Mouse (Mus musculus): ENCODE data around the gene Clec3a. TPM values are rescaled to one million over a fixed set of nuclear protein-coding genes. Genes with fewer than 3 reads are reported as not detected.

Clec3a gene
- polyA plus RNA-seq, 1 experiment from 2014 or later, result not detected

- Histone ChIP-seq H3K27ac (no peak overlapping the region), H3K36me3 (no peaks in the 10 kb centered on the region), H3K27me3 (replicated peaks) (no peaks in the 10 kb centered on the region), H3K9me3 (no peaks in the 10 kb centered on the region), H3K4me3 (replicated peaks) (no peak overlapping the region), H3K9ac (no peak overlapping the region), H3K4me1 (replicated peaks) (no peaks in the 10 kb centered on the region), H3K4me2 (replicated peaks) (no peak overlapping the region)
- no peak for ATAC-seq
- WGBS, result 69% methylated on average over 4 of the region's 4 CpGs
These were observed 3.7 kb downstream of the Clec3a start for GRCm38 (mm10) chr8:114421544-114421943.

DNA sequence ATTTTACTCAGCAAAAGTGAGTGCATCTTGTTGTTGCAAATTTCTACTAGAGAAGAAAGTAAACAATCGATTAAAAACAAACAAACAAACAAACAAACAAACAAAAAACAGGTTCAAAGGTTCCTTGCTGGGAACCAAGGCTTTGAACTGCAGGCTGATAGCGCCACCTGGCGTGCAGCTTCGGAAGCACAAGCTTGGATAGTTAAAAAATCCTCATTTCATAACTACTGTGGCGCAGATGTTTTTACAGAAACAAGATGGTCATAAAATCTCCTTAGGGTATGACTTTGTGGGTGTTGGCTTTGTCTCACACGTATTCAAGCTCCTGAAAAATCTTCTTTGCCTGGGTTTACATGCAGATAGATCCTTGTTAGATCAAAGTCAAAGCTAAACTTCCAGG is 20.4 kb downstream of the Clec3a start:
- 9% methylated on average over 6 of the region's 6 CpGs for WGBS
- Histone ChIP-seq H3K4me1 (replicated peaks) (peaks cover 7% of the 10 kb centered on the region), H3K27ac (no peak overlapping the region), H3K9me3 (no peaks in the 10 kb centered on the region), H3K9ac (no peak overlapping the region), H3K4me3 (replicated peaks) (no peak overlapping the region), H3K36me3 (no peaks in the 10 kb centered on the region), H3K4me2 (replicated peaks) (no peak overlapping the region), H3K27me3 (replicated peaks) (no peaks in the 10 kb centered on the region)
- no peak for ATAC-seq

DNA sequence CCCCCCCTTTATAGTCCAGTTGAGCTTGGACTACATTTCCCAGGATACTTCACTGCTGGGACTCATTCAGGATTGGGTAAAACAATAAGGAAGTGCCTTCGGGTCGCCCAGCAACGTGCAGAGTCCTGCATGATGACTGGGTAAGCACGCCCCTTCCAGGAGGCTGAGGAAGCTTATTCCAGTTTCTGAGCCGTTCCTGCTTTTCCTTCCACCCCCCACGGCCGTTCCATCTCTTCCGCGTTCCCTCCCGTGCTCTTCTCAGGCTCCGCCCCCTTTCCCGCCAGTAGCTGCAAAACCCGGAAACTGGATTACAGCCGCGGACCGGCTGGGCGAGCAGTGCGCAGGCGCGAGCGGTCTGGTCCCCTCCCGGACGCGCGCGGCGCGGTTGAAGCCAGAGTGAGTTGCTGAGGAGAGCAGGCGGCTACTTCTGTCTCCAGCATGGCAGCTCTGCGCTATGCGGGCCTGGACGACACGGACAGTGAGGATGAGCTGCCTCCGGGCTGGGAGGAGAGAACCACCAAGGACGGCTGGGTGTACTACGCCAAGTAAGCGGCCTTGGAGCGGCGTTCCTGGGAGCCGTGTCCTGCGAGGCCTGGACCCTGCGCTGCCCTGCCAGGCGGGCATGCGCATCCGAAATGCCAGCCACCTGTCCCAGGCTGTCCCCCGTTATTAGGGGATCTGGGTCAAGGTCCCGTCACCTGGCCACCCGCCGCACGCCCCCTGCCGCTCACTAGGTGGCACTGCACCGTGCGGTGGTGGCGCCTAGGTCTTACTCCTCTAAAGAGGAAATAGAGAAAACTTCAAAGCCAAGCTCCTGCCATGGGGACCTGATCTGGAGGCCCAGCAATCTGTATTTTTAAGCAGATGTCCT is 21.7 kb downstream of the Clec3a start, which contains the start of gene Wwox:
TSS of gene Wwox (plus strand) at position 322 of the 871 bp plus-strand sequence.
- H3K4me1 ChIP-seq (replicated peaks), result peaks cover 7% of the 10 kb centered on the region
- H3K36me3 ChIP-seq, result no peaks in the 10 kb centered on the region
- peak; percentile 97 for ATAC-seq
- WGBS, result under 1% methylated on average over 54 of the region's 54 CpGs
- peak within 1 kb of the TSS; percentile 75 for H3K9ac ChIP-seq
- H3K4me3 ChIP-seq (replicated peaks), result peak within 1 kb of the TSS; percentile 81
- H3K9me3 ChIP-seq, result no peaks in the 10 kb centered on the region
- H3K27me3 ChIP-seq (replicated peaks), result no peaks in the 10 kb centered on the region
- H3K4me2 ChIP-seq (replicated peaks), result peak within 1 kb of the TSS; percentile 90
- H3K27ac ChIP-seq, result peak within 1 kb of the TSS; percentile 88

- Histone ChIP-seq H3K27ac (0 out of 2 replicates have a peak overlapping the region, but pooled peaks have one; percentile 88), H3K27me3 (replicated peaks) (no peaks in the 10 kb centered on the region), H3K4me1 (replicated peaks) (peaks cover 7% of the 10 kb centered on the region), H3K9me3 (no peaks in the 10 kb centered on the region), H3K4me2 (replicated peaks) (peak overlapping the region; percentile 90), H3K36me3 (no peaks in the 10 kb centered on the region), H3K9ac (peak overlapping the region; percentile 75), H3K4me3 (replicated peaks) (peak overlapping the region; percentile 81)
- no peak for ATAC-seq
- 23% methylated on average over 5 of the region's 5 CpGs for WGBS
These were observed 22.3 kb downstream of the Clec3a start for GRCm38 (mm10) chr8:114440205-114440589.

DNA sequence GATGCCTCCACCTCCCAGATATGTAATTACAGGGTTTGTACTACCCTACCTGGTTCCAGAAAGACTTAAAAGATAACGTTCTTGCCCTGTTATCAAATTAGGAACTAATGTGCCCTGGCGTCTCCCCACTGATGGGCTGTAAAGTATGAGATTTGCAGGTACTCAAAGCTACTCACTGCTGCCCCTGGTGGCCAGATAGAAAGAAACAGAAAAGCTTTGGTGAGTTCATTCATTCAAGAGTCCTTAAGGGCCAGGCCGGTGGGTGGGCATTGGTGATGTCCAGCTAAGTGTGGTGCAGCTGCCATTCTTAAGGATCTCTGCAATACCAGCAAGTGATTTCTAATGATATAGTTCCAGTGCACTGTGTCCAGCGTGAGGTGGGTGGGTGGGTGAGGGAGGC is 23.7 kb downstream of the Clec3a start:
- 80% methylated on average over 4 of the region's 4 CpGs for WGBS
- H3K9me3 ChIP-seq, result no peaks in the 10 kb centered on the region
- H3K4me3 ChIP-seq (replicated peaks), result no peak overlapping the region

DNA sequence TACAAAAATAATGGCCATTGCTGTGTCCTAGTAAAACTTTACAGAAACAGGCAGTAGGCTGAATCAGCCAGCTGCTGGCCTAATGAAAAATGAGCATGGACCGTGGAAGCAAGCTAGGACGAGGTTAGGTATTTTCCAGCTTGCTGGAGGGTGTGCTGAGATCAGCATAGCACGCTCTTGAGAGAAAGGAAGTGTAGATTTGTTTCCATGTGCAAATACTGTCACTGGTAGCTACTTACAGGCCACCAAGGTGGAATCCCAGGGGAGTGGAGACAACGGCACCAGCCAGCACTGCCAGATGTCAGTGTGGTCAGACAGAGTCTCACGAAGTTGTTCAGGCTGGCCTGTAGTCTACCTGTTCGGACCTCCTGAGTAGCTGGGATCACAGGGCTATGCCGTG is 29.0 kb downstream of the Clec3a start:
- H3K4me3 ChIP-seq (replicated peaks), result no peak overlapping the region
- H3K9me3 ChIP-seq, result no peaks in the 10 kb centered on the region
- H3K36me3 ChIP-seq, result no peaks in the 10 kb centered on the region
- no peak overlapping the region for H3K9ac ChIP-seq
- H3K27ac ChIP-seq, result no peak overlapping the region
- ATAC-seq, result no peak
- H3K4me1 ChIP-seq (replicated peaks), result no peaks in the 10 kb centered on the region
- 69% methylated on average over 7 of the region's 7 CpGs for WGBS
- H3K27me3 ChIP-seq (replicated peaks), result no peaks in the 10 kb centered on the region
- H3K4me2 ChIP-seq (replicated peaks), result no peak overlapping the region

More for the DNA sequence above, 23.7 kb downstream of the Clec3a start:
- no peak for ATAC-seq
- no peak overlapping the region for H3K4me2 ChIP-seq (replicated peaks)
- H3K27me3 ChIP-seq (replicated peaks), result no peaks in the 10 kb centered on the region
- H3K36me3 ChIP-seq, result no peaks in the 10 kb centered on the region
- H3K4me1 ChIP-seq (replicated peaks), result peaks cover 7% of the 10 kb centered on the region
- no peak overlapping the region for H3K9ac ChIP-seq
- no peak overlapping the region for H3K27ac ChIP-seq

GRCm38 (mm10) chr8:114452278-114452677 is 34.4 kb downstream of the Clec3a start:
- no peaks in the 10 kb centered on the region for H3K9me3 ChIP-seq
- no peak; the same call in 1 of the 2 replicates for ATAC-seq
- H3K9ac ChIP-seq, result no peak overlapping the region
- H3K27ac ChIP-seq, result no peak overlapping the region
- H3K4me3 ChIP-seq (replicated peaks), result no peak overlapping the region
- no peaks in the 10 kb centered on the region for H3K36me3 ChIP-seq
- H3K4me2 ChIP-seq (replicated peaks), result no peak overlapping the region
- no peaks in the 10 kb centered on the region for H3K4me1 ChIP-seq (replicated peaks)
- H3K27me3 ChIP-seq (replicated peaks), result no peaks in the 10 kb centered on the region
- 85% methylated on average over 8 of the region's 8 CpGs for WGBS

DNA sequence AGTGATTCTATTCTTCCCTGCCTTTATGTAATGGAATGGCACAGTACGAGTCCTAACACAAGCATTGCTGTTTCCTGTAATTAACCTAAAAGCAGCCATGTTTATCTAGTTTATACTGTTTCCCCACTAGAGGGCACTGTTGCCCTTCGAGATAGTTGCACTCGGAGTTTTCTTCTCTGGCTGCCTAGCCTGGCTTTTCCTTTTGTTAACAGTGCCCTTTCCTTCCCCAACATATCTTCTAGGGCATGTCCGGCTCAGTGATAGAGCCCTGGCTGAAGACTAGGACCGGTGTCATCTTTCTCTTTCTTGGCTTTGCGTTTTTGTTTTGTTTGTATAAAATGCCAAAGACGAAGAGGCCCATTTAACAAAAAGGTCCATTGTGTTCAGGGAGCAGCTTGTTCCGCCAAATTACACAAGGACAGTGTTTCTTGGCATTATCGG is 34.9 kb downstream of the Clec3a start:
- 14% methylated on average over 9 of the region's 9 CpGs for WGBS
- Histone ChIP-seq H3K9ac (no peak overlapping the region), H3K27ac (no peak overlapping the region), H3K4me1 (replicated peaks) (no peaks in the 10 kb centered on the region), H3K9me3 (no peaks in the 10 kb centered on the region), H3K27me3 (replicated peaks) (no peaks in the 10 kb centered on the region), H3K36me3 (no peaks in the 10 kb centered on the region), H3K4me2 (replicated peaks) (no peak overlapping the region), H3K4me3 (replicated peaks) (no peak overlapping the region)
- peak; percentile 64 for ATAC-seq

GRCm38 (mm10) chr8:114455302-114455701 is 37.4 kb downstream of the Clec3a start:
- Histone ChIP-seq H3K9me3 (no peaks in the 10 kb centered on the region), H3K27me3 (replicated peaks) (no peaks in the 10 kb centered on the region), H3K9ac (no peak overlapping the region), H3K4me3 (replicated peaks) (no peak overlapping the region), H3K27ac (no peak overlapping the region), H3K36me3 (no peaks in the 10 kb centered on the region), H3K4me1 (replicated peaks) (peaks cover 6% of the 10 kb centered on the region; the same call in 1 of the 2 replicates), H3K4me2 (replicated peaks) (no peak overlapping the region)
- no peak for ATAC-seq
- 93% methylated on average over 8 of the region's 8 CpGs for WGBS

- H3K27ac ChIP-seq, result no peak overlapping the region
- H3K4me1 ChIP-seq (replicated peaks), result peaks cover 8% of the 10 kb centered on the region; the same call in 1 of the 2 replicates
- peak; percentile 31; the same call in 1 of the 2 replicates for ATAC-seq
- no peak overlapping the region for H3K4me3 ChIP-seq (replicated peaks)
- no peaks in the 10 kb centered on the region for H3K27me3 ChIP-seq (replicated peaks)
- H3K9ac ChIP-seq, result no peak overlapping the region
- 69% methylated on average over 15 of the region's 15 CpGs for WGBS
- H3K36me3 ChIP-seq, result no peaks in the 10 kb centered on the region
- no peaks in the 10 kb centered on the region for H3K9me3 ChIP-seq
- H3K4me2 ChIP-seq (replicated peaks), result peak overlapping the region; percentile 40; the same call in 1 of the 2 replicates
These were observed 38.1 kb downstream of the Clec3a start for GRCm38 (mm10) chr8:114455953-114456352.

DNA sequence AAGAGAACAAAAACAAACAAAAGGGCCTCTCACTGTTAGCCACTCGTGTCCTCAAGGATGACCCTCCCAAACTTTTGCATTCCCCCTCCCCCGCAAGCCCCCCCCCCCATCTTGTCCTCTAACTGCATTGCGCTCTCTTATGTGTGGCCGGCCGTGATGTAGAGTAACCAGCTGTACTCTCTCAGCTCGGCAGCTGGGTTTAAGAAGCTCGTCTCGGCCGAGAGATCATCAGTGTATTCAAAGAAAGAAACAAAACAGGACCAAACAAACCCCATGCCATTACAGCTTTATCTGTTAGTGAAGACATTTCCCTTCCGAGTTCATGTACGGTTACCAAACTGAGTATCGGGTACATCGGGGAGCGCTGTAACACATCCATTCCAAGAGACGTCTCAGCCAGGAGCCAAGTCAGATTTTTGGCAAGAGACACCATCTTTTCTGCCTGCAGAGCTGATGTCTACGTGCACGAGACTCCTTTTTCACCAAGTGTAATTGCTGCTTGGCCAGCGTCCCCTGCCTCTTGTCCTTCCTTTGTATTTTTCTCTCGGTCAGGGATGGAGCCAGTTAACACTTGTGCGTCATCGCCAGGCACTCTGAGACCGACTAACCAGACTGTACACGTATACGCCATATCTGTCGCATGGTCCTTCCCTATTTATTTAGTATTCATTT is 40.4 kb downstream of the Clec3a start:
- WGBS, result 55% methylated on average over 25 of the region's 25 CpGs
- peak; percentile 79 for ATAC-seq
- no peaks in the 10 kb centered on the region for H3K36me3 ChIP-seq
- H3K4me3 ChIP-seq (replicated peaks), result no peak overlapping the region
- H3K9ac ChIP-seq, result no peak overlapping the region
- peak overlapping the region; percentile 48 for H3K27ac ChIP-seq
- peaks cover 8% of the 10 kb centered on the region; the same call in 1 of the 2 replicates for H3K4me1 ChIP-seq (replicated peaks)
- peak overlapping the region; percentile 3; the same call in 1 of the 2 replicates for H3K4me2 ChIP-seq (replicated peaks)
- no peaks in the 10 kb centered on the region for H3K9me3 ChIP-seq
- H3K27me3 ChIP-seq (replicated peaks), result no peaks in the 10 kb centered on the region

GRCm38 (mm10) chr8:114460600-114460999 is 42.7 kb downstream of the Clec3a start:
- H3K36me3 ChIP-seq, result no peaks in the 10 kb centered on the region
- no peaks in the 10 kb centered on the region for H3K9me3 ChIP-seq
- no peak overlapping the region for H3K4me2 ChIP-seq (replicated peaks)
- no peak overlapping the region for H3K4me3 ChIP-seq (replicated peaks)
- no peak for ATAC-seq
- H3K27ac ChIP-seq, result no peak overlapping the region
- 79% methylated on average over 5 of the region's 5 CpGs for WGBS
- H3K4me1 ChIP-seq (replicated peaks), result peaks cover 8% of the 10 kb centered on the region; the same call in 1 of the 2 replicates
- H3K9ac ChIP-seq, result no peak overlapping the region
- no peaks in the 10 kb centered on the region for H3K27me3 ChIP-seq (replicated peaks)
